Mouse (Mus musculus): ENCODE results near the gene Elfn2.

DNA sequence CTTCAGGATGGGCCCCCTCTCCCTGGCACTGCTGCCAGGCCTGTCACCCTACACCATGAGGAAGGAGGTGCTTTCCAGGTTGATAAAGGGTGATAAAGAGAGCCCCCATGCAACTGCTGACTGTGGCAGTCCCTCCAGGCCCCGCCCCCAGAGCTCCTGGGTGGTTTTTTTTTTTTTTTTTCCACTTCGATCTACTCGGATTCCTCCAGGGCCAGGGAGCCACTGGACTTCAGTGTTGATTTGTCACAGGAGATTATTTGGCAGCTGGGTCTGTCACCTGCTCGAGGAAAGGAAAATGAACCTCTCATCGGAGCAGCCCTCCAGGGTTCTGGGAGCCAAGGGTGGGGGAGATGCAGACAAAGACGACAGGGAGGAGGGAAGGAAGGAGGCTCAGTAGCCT is 74.9 kb downstream of the Elfn2 start:
- TF ChIP-seq CTCF (conservative IDR thresholded peaks at IDR 0.05; ENCODE audit: low read length), result no peak
- no peak for TF ChIP-seq NANOG (IDR thresholded peaks at IDR 0.05; ENCODE audit: borderline replicate concordance, low read length)
- TF ChIP-seq POU5F1 (IDR thresholded peaks at IDR 0.05; ENCODE audit: borderline replicate concordance, low read length), result no peak
